Mouse (Mus musculus): ENCODE results near the gene Map3k20.
A peak's percentile ranks its signal among the peaks of the same experiment; 100 is the strongest.

Map3k20 gene

DNA sequence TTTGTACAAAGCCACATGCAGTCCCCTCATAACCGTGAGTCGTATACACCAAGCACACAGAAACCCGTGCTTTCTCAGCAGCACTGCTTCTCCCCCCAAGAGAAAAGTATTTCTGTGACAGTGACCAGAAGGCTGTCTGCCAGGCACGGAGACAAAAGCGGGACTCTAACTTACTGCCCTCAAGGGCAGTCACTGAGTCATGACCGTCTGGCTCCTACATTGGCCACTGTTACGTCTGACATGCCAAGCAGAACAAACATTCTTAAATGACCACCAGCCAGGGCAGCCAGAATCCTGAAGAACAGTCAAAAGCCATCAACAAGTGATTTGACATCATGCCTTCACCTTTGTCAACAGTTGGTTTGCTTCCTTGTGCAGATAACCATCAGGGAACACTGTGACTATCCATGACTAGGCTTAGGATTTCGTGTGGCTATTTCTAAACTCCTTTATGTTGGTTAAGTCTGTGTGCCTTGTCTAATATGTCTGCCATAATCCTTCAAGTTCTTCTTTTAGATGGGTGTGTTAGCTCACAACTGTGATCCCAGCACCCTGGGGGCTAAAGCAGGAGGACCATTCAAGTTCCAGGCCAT is 153.6 kb downstream of the Map3k20 start:
- DNase-seq: peak; percentile 16

DNA sequence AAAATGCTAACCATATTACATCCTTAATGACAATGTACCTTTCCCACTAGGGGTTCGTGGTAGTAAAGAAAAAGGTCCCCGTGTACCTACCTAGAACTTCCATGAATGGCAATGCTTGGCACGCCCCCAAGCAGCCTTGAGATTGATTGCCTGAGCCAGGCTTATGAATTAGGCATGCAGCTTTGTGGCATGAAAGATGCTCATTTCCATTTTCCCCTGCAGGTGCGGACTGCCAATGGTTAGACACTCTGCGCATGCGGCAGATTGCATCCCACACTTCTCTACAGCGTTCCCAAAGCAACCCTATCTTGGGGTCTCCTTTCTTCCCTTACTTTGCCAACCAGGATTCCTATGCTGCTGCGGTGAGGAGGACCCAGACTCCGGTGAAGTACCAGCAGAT is 155.6 kb downstream of the Map3k20 start:
- no peak for DNase-seq

- DNase-seq: no peak
Observed at GRCm38 (mm10) chr2:72442825-72443224, 157.4 kb downstream of the Map3k20 start.

- no peak for DNase-seq
Observed at GRCm38 (mm10) chr2:72443960-72444359, 158.5 kb downstream of the Map3k20 start.

DNA sequence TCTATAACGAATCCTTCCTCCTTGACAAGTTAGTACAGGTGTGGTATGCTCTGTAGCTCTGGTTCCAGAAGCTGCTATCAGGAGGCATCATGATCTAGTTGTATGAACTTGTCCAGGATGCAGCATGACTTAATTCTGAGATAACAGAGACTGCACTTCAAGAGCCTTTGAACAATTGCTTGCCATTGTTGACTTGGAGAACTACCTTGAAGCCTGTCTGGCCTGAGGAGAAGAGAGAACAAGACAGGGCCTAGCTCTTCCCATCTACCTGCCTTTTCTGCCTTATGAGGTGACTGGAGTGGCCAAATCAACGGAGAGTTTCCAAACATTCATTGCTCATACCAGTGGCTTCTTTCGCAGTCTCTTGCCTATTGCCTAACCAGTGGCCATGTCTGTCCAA is 160.7 kb downstream of the Map3k20 start:
- DNase-seq: no peak

DNA sequence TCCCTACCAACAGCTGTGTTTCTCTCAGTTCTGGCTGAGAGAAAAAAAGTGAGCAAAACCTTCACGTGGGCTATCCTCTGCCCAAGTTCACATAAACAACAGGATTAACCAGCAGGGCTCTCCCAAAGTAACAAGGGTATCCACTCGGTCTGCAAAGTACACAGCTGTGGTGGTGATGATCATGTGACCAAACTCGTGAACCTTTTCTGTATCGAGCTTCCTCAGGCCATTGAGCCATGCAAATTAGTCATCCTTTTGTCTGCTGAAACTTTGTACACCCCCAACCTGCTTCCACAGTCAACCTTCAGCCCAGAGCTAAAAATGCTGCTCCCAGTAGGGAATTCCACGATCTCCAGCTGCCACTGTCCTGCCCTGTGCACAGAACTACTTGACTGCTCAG is 161.2 kb downstream of the Map3k20 start:
- DNase-seq: no peak

- DNase-seq: no peak
Observed at GRCm38 (mm10) chr2:72453563-72453962, 168.1 kb downstream of the Map3k20 start.

GRCm38 (mm10) chr2:72456189-72456588 is 170.8 kb downstream of the Map3k20 start:
- no peak for DNase-seq

DNA sequence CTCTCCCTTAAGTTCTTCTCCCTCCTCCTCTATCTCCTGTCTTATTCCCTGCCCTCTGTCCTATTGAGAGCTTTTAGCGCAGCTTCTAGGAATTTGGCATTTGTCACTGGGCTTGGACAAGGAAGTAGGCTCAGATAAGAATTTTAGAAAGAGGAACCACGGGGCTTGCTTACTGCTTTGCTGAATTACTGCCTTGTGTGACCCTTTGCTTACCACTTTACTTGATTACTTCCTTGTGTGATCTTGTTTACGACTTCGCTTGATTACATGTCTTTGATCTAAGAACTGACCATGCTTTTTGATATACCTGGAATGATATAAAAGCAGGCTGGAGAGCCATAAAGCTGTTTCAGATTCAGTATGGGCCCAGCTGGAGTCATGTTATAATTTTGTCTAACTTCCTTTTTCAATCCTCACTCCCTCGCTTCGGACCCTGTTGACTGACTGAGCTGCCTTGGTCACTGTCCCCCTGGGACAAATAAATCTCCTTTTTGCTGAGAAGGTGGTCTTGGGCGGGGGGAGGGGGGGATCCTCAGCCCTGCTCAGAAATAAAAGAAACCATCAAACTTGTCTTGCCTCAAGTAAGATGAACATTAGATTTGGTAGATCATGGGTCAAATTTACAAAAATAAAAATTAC is 179.1 kb downstream of the Map3k20 start:
- DNase-seq: peak; percentile 18

GRCm38 (mm10) chr2:72467604-72468003 is 182.2 kb downstream of the Map3k20 start:
- DNase-seq: peak; percentile 39

DNA sequence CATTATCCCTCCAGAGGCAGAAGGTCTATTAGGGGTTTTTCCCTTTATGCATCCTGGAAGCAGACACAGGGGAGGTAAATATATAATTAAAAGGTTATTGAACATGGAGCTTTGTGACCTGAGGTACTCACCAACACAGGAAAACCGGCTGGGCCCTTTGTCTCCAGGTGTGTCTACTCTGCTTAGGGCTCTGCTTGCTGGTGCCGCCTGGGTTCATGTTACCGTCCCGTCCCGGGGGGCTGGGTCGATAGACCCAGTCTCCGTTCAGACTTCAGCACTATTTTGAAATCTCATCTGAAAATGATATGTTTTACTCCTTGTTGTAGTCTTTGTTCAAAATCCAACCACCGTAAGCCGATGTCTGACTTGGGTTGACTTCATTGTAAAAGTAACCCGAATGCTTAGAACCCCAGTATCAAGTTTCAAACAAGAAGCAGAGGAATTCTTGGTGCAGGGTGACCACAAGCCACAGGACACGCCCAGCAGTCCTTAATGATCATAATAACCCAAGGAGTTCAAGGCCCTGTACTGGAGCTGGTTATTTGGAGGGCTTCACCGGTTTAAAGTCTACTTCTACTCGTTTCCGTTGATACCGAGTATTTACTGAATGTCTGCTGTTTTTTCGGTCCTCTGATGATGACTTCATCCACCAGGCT is 186.1 kb downstream of the Map3k20 start:
- no peak for DNase-seq

DNA sequence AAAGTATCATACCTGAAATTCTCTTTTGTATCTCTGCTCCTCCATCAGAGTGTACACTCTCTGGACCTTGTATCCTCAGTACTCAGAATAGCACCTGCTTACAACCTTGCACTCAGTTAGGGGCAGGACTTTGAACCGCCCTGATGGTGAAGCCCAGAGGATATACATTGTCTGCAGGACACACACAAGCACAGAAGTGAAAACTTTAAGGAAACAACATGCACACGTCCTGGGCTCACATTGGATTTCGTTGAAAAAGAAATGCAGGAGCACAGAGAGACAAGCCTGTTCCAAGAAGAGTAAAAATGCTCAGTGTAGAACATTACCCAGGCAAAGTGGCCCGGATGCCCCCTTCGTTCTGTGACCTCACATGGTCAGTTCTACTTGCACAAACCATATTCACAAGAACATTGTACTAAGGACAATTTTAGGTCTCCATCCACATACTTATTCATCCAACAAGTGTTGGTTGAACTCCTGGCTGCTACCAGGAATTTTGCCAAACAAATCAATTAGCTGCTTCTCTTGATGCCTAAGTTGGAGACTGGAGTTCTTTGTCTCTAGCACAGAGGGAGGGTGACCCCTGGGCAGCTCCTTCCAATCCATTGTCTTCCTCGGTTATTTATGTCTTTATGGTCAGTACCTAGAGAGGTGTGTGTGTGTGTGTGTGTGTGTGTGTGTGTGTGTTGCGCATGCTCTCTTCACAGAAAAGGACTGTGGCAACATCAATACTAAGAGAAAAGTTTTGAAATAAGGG is 189.3 kb downstream of the Map3k20 start:
- no peak for DNase-seq

DNA sequence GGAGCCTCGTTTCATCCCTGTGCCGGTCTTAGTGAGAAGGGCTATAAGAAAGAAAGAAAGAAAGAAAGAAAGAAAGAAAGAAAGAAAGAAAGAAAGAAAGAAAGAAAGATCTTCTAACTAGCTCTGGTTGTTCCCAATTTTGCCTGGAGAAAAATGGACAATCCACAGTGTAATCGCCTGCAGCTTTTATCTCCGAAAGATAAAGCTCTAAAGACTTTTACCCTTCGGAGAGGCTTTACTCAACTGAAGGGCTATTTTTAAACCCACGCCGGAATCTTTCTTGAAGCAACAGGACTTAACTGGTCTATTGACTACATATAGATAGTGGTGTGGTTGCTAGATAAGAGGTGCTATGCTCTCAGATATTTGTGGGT is 190.0 kb downstream of the Map3k20 start:
- DNase-seq: no peak

DNA sequence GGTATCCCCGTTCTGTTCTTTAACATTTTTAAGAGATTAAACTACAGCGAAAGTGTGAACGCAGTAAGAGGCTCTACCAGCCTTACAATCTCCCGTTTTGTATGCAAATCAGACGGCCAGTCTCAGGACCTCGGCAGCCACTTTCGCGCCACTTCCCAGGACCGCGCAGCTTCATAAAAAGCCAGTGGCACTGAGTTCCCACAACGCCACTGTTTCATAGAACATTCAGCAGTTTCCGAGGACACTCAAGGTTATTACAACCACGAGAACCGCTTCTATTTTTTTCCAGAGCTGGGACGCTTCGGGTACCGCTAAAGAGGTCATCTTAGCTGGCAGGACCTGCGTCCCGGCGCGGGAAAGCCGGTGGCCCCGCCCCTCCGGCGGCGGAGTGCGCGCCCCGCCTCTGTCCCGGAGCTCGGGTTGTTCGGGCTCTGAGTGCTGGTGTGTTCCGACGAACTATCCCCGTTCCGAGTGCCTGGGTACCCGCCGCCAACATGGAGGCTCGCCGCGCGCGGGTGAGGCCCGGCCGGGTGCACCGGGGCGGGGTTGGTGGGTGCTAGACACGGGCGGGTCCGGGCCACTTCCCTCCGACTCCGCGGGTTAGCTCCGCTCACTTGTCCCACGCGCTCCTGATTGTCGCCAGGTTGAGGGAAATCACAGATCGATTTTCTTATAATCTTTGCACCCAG is 190.5 kb downstream of the Map3k20 start, which contains the start of gene Cdca7:
Gene Cdca7 (plus strand): TSS at position 363 of the 689 bp plus-strand sequence.
- peak; percentile 86 for DNase-seq

DNA sequence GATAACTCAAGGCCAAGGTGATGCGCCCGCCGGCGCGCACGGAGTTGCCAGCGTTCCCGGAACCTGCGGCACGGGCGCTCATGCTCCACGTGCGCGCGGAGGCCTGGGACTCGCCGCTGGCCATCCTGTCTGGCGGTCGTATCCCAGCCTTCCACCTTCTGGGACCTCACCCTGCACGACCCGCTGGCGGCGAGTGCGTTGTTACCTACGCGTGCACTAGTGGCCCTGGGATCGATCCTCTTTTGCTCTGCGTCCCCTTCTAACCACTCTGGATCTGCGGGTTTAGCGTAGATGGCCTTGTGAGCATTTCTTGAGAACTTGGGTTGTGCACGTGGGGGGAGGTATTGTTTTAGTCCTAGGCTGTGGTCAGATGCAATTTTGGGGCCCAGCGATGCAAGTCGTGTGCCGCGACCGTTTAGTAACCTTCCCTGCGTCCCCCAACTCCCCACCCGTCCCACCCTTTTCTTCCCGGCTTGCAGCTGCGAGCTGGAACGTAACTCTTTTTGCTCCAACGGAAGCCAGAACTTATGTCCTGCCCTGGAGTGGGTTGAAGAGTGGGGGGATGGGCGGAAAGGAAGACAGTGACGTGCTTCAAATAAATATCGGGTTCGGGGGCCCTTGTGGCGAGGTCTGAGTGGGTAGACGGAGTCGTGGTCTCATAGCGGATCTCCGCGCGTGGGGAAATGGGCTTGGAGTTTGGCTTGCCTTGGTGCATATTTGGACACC is 191.2 kb downstream of the Map3k20 start:
- peak; percentile 36 for DNase-seq

DNA sequence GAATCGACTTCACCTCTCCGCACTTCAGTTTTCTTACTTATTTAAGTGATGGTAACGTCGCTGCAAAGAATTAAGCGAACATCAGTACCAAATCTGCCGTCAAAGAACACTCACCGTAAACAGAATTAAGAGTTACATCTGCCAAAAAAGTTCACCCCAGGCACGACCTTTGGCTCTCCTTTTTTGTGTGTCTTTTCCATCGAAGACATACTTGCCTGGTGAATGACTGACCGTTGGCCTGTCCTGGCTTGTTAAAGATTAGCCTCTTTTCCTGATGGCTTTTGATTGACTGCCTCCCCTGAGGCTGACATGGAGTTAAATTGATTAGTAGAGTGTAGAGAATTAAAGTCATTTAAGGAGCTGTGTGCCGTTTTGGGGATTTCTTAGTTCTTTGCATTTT is 191.8 kb downstream of the Map3k20 start:
- peak; percentile 58 for DNase-seq

- no peak for DNase-seq
Observed at GRCm38 (mm10) chr2:72478176-72478575, 192.7 kb downstream of the Map3k20 start.

GRCm38 (mm10) chr2:72478921-72479320 is 193.5 kb downstream of the Map3k20 start:
- no peak for DNase-seq

GRCm38 (mm10) chr2:72479818-72480217 is 194.4 kb downstream of the Map3k20 start:
- no peak for DNase-seq

GRCm38 (mm10) chr2:72491650-72492049 is 206.2 kb downstream of the Map3k20 start:
- DNase-seq: peak; percentile 27
